Mouse (Mus musculus): ENCODE results near the gene Clip1.

DNA sequence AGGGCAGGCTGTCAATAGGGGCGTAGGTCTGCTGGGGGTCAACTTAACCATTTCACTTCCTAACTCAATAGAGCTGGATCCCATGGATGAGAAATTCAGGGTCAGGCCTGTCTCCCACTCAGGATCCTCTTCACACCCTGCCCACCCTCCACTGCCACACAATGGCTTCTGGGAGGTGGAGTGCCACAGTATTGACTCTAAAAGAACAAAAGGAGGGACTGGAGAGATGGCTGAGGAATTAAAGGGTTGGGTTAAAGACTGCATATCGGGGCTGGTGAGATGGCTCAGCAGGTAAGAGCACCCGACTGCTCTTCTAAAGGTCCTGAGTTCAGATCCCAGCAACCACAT is 13.0 kb downstream of the Clip1 start:
- TF ChIP-seq CTCF (IDR thresholded peaks at IDR 0.05; ENCODE audit: borderline replicate concordance, insufficient read depth, low read length), result no peak
- TF ChIP-seq POLR2A (IDR thresholded peaks at IDR 0.05; ENCODE audit: low read depth, low read length), result no peak

Data from embryonic fibroblast, embryonic 13.5 days (primary cell).